Mouse (Mus musculus) cortical plate, adult 2 months (tissue): ENCODE results near the gene Psmb3. TPM values are rescaled to one million over a fixed set of nuclear protein-coding genes. Genes with fewer than 3 reads are reported as not detected.
"Not testable (repeated sequence)": the region's sequence is repeated elsewhere in the genome, so short reads cannot be mapped to it uniquely, and the experiment has no call there.

Source experiments
- H3K27ac ChIP-seq: fragments of 200-500 bp; 2 replicates; pipeline ENCODE4 v1.5.1; 2012; ENCODE audit warnings: low read length, control low read depth, inconsistent platforms; ENCODE audit not compliant: insufficient read depth
- H3K4me1 ChIP-seq: fragments of 200-500 bp; 2 replicates; pipeline ENCODE4 v1.6.1; 2011; ENCODE audit warnings: low read length; ENCODE audit not compliant: control insufficient read depth, insufficient read depth
- H3K4me3 ChIP-seq: fragments of 200-500 bp; 2 replicates; pipeline ENCODE4 v1.5.1; 2011; ENCODE audit warnings: mild to moderate bottlenecking, low read length, control low read depth; ENCODE audit not compliant: insufficient read depth
- CTCF ChIP-seq: fragments of 200-500 bp; IDR thresholded peaks from 2 replicates; pipeline ENCODE4 v1.5.1; 2011; ENCODE audit warnings: mild to moderate bottlenecking, control low read depth, low read length; ENCODE audit not compliant: insufficient read depth; ENCODE audit errors: extremely low read depth
- POLR2A ChIP-seq: fragments of 200-500 bp; IDR thresholded peaks from 2 replicates; pipeline ENCODE4 v1.6.1; 2011; ENCODE audit warnings: mild to moderate bottlenecking, low read length, control low read depth; ENCODE audit not compliant: insufficient read depth; ENCODE audit errors: extremely low read depth
- polyA plus RNA-seq: library from polyadenylated mRNA; depleted of rRNA; stranded (reverse); fragments of >200 nt; gene quantifications from 2 replicates; pipeline ENCODE4 v1.2.3, GENCODE M21; 2012

Psmb3 gene
- polyA plus RNA-seq, 1 experiment, result 249 TPM

DNA sequence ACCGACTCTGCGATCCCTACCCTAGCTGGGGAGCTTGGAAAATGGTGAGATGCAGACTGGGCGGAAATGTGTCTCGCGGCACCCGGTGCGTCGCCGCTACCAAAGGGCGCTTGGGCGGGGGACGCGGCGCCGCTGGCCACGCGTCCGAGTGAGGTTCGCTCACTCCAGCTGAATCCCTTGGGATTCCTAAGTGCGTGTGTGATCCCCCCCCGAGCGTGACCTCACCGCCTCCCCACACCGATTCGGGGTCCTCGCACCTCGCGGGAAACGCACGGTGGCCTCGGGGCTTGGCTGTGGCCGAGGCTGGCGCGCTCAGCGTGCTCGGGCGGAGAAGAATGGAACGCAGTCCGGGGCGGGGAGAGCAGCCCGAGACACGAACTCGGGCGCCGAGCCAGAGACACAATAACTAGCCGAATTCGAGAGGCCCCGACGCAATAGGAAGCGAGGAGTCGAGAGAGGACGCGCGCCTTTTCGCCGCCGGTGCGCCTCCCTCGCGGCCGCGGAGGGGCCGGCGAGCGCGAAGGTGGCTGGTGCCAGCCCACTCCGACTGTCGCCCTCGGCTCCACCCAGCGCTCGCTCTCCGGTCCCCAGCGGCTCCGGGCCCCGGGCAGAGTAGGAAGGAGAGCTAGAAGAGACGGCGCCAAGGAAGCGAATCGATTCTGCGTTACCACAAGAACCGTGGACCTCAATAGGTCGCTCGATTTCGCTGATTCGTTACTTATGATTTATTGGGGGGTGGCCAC is 3.0 kb upstream of the Psmb3 start, which contains the start of gene Pcgf2:
Pcgf2 (minus strand) TSS at position 495 of the 743 bp plus-strand sequence.
- Histone ChIP-seq H3K4me3 (peak within 1 kb of the TSS; percentile 91), H3K4me1 (peaks cover 9% of the 10 kb centered on the region), H3K27ac (peak within 1 kb of the TSS; percentile 70)
- TF ChIP-seq CTCF, result no peak
- 0 out of 2 replicates have a peak, but pooled peaks have one; percentile 2 for TF ChIP-seq POLR2A

DNA sequence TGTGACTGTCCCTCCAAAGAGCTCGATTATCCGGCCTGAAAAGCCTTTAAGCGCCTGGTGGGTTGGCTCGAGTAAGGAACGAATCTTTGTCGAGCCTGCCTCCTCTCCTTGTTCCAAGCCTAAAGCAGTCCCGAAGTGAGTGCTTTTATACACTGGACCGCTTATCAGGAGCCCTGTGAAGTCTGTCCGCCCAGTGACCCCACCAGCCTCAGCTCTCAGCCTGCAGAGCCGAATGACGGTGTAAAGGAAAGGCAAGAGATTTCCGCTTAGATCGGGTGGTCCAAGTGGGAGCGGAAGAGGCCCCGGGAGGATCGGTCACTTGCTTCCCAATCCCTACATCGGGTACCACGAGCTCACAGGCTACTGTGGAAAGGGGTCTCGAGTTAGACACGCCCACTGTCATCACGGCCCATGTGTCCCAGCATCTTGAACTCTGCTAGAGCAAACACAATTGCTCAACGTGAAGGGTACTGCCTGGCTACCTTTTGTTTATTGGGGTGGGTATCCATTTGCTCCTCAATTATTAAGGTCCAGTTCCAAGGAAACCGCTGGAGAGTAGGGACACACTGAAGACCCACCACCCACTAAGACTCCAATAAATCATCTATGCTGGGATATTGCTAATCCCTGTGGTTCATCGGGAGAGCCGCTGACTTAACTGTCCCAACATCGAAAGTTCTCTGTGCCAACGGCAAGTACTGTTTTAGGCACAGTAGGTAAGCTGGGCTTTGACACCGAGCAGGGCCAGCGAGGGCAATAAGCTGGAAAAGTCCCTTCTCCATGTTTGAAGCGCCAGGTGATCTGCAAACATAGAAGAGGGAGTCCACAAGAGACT is 2.2 kb upstream of the Psmb3 start:
- Histone ChIP-seq H3K27ac (peak overlapping the region; percentile 70; the same call in 1 of the 2 replicates), H3K4me1 (peaks cover 8% of the 10 kb centered on the region), H3K4me3 (peak overlapping the region; percentile 91)
- TF ChIP-seq CTCF (no peak), POLR2A (0 out of 2 replicates have a peak, but pooled peaks have one; percentile 3)

DNA sequence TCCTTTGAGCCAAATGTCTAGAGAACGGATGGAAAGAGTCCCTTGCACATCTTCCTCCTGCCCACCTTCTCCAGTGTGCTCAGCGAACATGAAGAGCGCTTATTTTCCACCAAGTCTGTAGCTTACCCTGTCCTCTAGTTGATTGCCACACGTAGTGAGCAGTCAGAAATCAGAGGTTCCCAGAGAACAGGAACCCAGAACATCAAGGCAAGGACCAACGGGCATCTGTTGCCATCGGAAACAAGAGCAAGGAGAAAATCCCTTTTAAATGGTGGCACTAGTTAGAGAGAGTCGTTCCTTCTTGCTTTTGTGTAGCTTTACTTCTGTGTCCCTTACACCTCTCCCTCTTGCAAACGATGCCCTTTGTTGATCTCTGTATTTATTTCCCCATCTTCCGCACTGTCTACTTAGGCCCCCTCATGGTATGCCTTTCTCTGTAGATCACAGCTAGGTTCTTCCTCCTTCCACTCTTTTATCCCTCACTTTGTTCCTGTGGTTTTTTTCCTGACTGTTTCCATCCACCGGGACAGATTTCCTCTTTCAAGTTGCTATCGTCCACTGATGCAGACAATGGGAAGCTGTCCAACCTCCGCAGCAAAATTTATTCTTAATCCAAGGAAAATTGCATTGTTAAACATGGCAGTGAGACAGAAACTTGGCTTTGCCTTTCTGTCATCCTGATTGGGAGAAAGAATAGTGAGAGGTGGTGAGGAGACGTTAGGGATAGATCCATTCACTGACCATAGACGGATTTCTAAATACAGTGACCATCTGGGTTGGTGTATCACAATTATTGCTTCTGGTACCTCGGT is 1.4 kb upstream of the Psmb3 start:
- Histone ChIP-seq H3K27ac (no peak overlapping the region), H3K4me3 (peak overlapping the region; percentile 57; the same call in 1 of the 2 replicates), H3K4me1 (peaks cover 6% of the 10 kb centered on the region; the same call in 1 of the 2 replicates)
- TF ChIP-seq POLR2A, result no peak
- TF ChIP-seq CTCF, result no peak

DNA sequence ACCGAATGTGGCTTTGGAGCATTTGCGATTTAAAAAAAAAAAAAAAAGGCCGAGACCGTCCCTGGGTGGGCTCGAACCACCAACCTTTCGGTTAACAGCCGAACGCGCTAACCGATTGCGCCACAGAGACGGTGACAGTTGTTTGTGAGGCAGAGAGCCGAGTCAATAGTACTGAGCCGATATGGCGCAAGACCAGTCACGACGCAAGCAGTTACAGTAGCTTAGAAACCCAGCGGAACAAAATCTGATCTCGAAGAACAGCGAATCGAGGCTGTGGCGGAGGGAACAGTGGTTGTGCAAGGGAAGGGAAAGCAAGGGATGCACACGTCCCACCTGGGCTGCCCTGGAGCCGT is 830 bp upstream of the Psmb3 start:
- Histone ChIP-seq H3K27ac (no peak overlapping the region), H3K4me1 (peaks cover 6% of the 10 kb centered on the region; the same call in 1 of the 2 replicates), H3K4me3 (peak overlapping the region; percentile 57)
- TF ChIP-seq CTCF, result no peak
- peak; percentile 61; the same call in 1 of the 2 replicates for TF ChIP-seq POLR2A

DNA sequence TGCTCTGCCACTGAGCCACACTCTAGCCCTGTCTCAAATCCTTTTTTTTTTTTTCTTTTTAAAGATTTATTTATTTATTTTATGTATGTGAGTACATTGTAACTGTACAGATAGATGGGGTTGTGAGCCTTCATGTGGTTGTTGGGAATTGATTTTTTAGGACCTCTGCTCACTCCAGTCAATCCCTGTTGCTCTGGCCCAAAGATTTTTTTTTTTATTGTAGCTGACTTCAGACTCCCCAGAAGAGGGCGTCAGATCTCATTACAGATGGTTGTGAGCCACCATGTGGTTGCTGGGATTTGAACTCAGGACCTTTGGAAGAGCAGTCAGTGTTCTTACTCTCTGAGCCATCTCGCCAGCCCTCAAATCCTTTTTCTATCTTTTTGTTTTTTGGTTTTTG is 6.9 kb downstream of the Psmb3 start:
- not testable (repeated sequence) for H3K27ac ChIP-seq, H3K4me3 ChIP-seq, H3K4me1 ChIP-seq

DNA sequence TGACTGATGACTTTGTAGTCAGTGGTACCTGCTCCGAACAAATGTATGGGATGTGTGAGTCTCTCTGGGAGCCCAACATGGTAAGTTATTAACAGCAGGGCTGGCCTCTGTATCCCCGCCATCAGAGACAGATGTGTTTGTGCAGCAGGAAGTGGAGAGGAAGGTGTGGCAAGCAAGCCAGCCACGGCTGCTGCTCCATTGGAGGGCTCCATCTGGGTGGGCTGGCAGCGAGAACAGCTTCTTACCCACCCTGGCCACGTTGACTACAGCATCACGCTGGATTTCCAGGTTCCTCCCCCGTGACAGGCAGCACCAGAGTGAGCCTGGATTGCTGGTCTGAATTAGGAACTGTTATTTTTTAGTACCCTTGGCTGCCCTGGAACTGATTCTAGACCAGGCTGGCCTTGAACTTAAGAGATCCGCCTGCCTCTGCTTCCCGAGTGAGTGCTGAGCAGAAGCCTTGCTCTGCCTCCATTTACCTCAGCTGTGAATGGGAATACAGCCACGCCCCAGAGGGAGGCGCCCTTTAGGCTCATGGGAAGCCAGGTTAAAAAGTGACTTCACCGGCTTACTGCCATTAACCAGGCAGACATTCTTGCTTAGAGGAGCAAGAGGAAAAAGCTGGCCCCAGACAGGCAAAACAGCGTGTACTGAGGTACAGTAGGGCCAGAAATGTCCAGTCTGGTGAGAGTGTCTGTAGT is 8.2 kb downstream of the Psmb3 start:
- TF ChIP-seq POLR2A, result no peak
- no peak for TF ChIP-seq CTCF
- Histone ChIP-seq H3K4me1 (no peaks in the 10 kb centered on the region), H3K4me3 (no peak overlapping the region), H3K27ac (no peak overlapping the region)

DNA sequence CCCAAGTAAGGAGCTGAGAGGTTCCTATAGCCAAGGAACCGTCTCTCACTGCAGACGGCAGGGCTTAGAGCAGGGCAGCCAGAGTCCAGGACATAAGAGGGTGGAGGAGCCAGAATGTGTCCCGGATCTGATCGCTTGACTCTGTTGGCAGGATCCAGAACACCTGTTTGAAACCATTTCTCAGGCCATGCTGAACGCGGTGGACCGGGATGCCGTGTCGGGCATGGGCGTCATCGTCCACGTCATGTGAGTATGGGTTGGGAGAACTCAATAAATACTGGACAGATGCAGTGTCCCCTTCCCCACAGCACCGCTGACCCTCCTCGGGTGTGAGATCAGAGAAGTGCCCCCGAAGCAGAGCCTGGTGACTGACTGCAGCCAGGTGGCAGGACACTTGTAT is 9.1 kb downstream of the Psmb3 start:
- no peak overlapping the region for H3K4me3 ChIP-seq
- no peaks in the 10 kb centered on the region for H3K4me1 ChIP-seq
- TF ChIP-seq POLR2A (no peak), CTCF (no peak)
- no peak overlapping the region for H3K27ac ChIP-seq

DNA sequence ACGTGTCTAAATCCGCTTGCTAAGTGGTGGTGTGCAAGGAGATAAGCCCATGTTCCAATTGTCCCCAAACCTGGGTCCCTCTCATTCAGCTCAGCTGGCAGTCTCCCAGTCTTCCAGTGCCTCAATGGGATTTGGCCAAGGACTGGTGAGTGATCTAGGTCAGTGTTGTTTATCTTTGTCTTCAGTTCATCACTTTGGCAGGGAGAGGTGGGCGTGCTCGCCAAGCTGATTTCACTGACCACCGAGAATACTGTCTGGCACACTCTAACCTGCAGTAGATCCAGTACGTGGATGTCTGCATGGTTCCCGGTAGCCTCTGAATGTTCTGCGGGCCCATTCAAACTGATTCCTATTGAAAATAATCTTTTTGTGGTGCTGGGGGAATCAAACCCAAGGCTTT is 10.7 kb downstream of the Psmb3 start:
- H3K4me1 ChIP-seq, result no peaks in the 10 kb centered on the region
- H3K27ac ChIP-seq, result no peak overlapping the region
- no peak overlapping the region for H3K4me3 ChIP-seq
- TF ChIP-seq POLR2A (0 out of 2 replicates have a peak, but pooled peaks have one; percentile 7), CTCF (no peak)

DNA sequence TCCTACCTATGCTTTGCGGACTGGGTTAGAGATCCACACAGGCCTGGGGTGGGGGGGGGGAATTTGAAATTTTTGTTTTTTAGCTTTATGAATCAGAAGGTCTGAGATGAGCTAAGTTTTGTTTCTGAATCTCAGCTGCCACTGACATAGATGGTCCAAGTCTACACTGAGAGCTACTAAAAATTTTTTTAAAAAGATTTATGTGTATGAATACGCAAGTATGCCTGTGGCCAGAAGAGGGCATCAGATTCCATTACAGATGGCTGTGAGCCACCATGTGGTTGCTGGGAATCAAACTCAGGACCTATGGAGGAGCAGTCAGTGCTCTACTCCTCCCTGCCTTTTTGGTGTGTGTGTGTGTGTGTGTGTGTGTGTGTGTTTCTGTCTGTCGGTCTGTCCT is 11.2 kb downstream of the Psmb3 start:
- TF ChIP-seq POLR2A (no peak), CTCF (no peak)

More for the DNA sequence above, 11.2 kb downstream of the Psmb3 start:
- H3K4me3 ChIP-seq, result no peak overlapping the region
- H3K27ac ChIP-seq, result no peak overlapping the region
- H3K4me1 ChIP-seq, result no peaks in the 10 kb centered on the region
